Mouse (Mus musculus): ENCODE measurements around the gene Olfr1288. TPM values are rescaled to one million over a fixed set of nuclear protein-coding genes. Genes with fewer than 3 reads are reported as not detected.

The Olfr1288 gene
- not detected for polyA plus RNA-seq (2017; shearing (Covaris generic))

GRCm38 (mm10) chr2:111473801-111474200 lies at the start of gene Olfr1288:
TSS of gene Olfr1288 (plus strand) at chr2:111474101.

DNA sequence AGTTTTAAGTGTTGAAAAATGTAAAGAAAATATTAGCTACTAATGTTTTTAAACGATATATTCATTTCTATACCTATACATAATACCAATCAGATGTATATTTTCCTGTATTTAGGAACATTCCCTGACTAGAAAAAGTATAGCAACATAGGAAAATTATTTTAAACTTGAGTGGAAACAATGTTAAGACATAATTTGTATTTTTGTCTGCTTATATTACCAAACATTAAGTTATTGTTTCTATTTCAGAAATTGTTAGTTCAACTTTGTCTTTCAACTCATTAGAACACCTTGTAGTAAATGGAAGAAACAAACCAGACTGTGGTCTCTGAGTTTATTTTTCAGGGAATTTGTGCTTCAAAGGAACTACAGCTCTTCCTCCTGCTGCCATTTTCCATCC lies 25.1 kb upstream of the Olfr1288 start, which contains the start of gene Olfr1287:
Gene Olfr1287 (plus strand): TSS at position 301 of the 400 bp plus-strand sequence.

DNA sequence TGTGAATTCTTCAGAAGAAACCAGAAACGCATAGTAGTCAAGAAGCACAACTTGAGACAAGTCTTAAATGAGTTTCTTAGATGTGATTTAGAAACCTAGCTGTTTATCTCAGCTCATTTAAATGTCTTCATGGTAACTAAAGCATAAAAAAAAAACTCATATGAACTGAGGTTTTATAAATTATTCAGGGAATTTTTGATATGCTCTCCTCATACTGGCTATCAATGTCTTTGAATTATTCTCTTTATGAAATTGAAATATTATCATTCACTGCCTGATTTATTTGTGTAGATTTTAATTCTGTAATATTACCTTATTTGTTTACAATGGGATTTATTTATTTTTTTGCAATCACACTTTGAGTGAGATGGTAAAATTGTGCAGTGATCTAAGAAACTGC lies 6.6 kb downstream of the Olfr1288 start, which contains the start of gene Olfr1289:
Gene Olfr1289 (plus strand): TSS at position 301 of the 400 bp plus-strand sequence.

GRCm38 (mm10) chr2:111493729-111494128 lies 19.8 kb downstream of the Olfr1288 start, which contains the start of gene Olfr1290:
TSS of gene Olfr1290 (minus strand) at chr2:111493829.

GRCm38 (mm10) chr2:111496880-111497279 lies 23.0 kb downstream of the Olfr1288 start, which contains the start of gene Olfr1291-ps1:
TSS of gene Olfr1291-ps1 (plus strand) at chr2:111497180.

DNA sequence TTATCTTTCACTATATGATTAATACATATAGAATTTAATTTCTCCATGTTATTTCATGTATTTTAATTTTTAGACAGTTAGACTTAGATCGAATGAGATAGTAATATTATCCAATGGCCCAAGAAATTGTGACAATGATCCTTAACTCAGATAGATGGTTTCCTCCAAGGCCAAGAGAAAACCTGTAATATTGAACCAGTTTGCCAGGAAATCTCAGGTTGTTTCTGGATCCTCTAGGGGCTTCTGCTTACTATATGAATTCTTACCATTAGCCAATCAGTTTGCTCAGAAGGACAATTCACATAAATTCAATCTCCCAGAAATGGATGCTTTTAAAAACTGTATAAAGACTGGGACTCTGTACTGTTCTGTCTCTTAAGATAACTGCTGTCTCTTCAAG lies 51.0 kb downstream of the Olfr1288 start, which contains the start of gene Olfr1293-ps:
Gene Olfr1293-ps (plus strand): TSS at position 301 of the 400 bp plus-strand sequence.

Other genes starting within 250 kb of the Olfr1288 start
- gene 4930430A15Rik, start 244.5 kb upstream of the Olfr1288 start, polyA plus RNA-seq (2017; shearing (Covaris generic)), result not detected
- not detected for gene Olfr1275, start 238.8 kb upstream of the Olfr1288 start, polyA plus RNA-seq (2017; shearing (Covaris generic))
- gene Olfr1276, start 219.6 kb upstream of the Olfr1288 start, polyA plus RNA-seq (2017; shearing (Covaris generic)), result not detected
- gene Olfr1277, start 200.0 kb upstream of the Olfr1288 start, polyA plus RNA-seq (2017; shearing (Covaris generic)), result not detected
- gene Olfr1278, start 184.0 kb upstream of the Olfr1288 start, polyA plus RNA-seq (2017; shearing (Covaris generic)), result not detected
- not detected for gene Olfr1279, start 173.5 kb upstream of the Olfr1288 start, polyA plus RNA-seq (2017; shearing (Covaris generic))
- gene Olfr1280, start 160.1 kb upstream of the Olfr1288 start, polyA plus RNA-seq (2017; shearing (Covaris generic)), result not detected
- not detected for gene Olfr1281, start 147.6 kb upstream of the Olfr1288 start, polyA plus RNA-seq (2017; shearing (Covaris generic))
- gene Olfr1282, start 138.0 kb upstream of the Olfr1288 start, polyA plus RNA-seq (2017; shearing (Covaris generic)), result not detected
- gene Olfr1283, start 107.3 kb upstream of the Olfr1288 start, polyA plus RNA-seq (2017; shearing (Covaris generic)), result not detected
- not detected for gene Olfr1284, start 98.6 kb upstream of the Olfr1288 start, polyA plus RNA-seq (2017; shearing (Covaris generic))
- gene Olfr1286, start 51.0 kb upstream of the Olfr1288 start, polyA plus RNA-seq (2017; shearing (Covaris generic)), result not detected
- gene Olfr1287, start 25.0 kb upstream of the Olfr1288 start, polyA plus RNA-seq (2017; shearing (Covaris generic)), result not detected
- gene Olfr1289, start 6.7 kb downstream of the Olfr1288 start, polyA plus RNA-seq (2017; shearing (Covaris generic)), result not detected
- gene Olfr1290, start 19.7 kb downstream of the Olfr1288 start, polyA plus RNA-seq (2017; shearing (Covaris generic)), result not detected
- gene Olfr1291-ps1, start 23.1 kb downstream of the Olfr1288 start, polyA plus RNA-seq (2017; shearing (Covaris generic)), result not detected
- gene Olfr1293-ps, start 51.1 kb downstream of the Olfr1288 start, polyA plus RNA-seq (2017; shearing (Covaris generic)), result not detected
- not detected for gene Olfr1294, start 66.2 kb downstream of the Olfr1288 start, polyA plus RNA-seq (2017; shearing (Covaris generic))
- gene Olfr1295, start 95.6 kb downstream of the Olfr1288 start, polyA plus RNA-seq (2017; shearing (Covaris generic)), result not detected
- not detected for gene Olfr1297, start 152.4 kb downstream of the Olfr1288 start, polyA plus RNA-seq (2017; shearing (Covaris generic))
- gene Olfr1298, start 175.1 kb downstream of the Olfr1288 start, polyA plus RNA-seq (2017; shearing (Covaris generic)), result not detected
- gene Olfr1299, start 187.3 kb downstream of the Olfr1288 start, polyA plus RNA-seq (2017; shearing (Covaris generic)), result not detected

Data from activated CD4-positive, CD25-positive, alpha-beta regulatory T cell, adult 9 weeks (primary cell).